Mouse (Mus musculus) erythroblast, embryonic 14.5 days (primary cell): ENCODE data around the gene Elmo2.

Experiments used
- GATA1 ChIP-seq: IDR thresholded peaks from 2 replicates; pipeline ENCODE4 v1.6.1; 2012; ENCODE audit warnings: low read length, inconsistent platforms, mixed read lengths
- TAL1 ChIP-seq: IDR thresholded peaks from 3 replicates; pipeline ENCODE4 v1.6.1; 2012; ENCODE audit warnings: low read length, inconsistent platforms, mixed read lengths

- TF ChIP-seq TAL1 = no peak
- no peak for TF ChIP-seq GATA1
These were observed 6.4 kb upstream of the Elmo2 start for GRCm38 (mm10) chr2:165332610-165333210.
